Mouse (Mus musculus) embryonic facial prominence, embryonic 10.5 days (tissue): ENCODE data around the gene Htr6. TPM values are rescaled to one million over a fixed set of nuclear protein-coding genes. Genes with fewer than 3 reads are reported as not detected.

ENCODE experiments used
- DNase-seq: peaks from one replicate; pipeline ENCODE4 v3.0.0-alpha.2; 2017; ENCODE audit warnings: low spot score
- H3K27ac ChIP-seq: fragments of 300-500 bp; sonication (generic); replicated peaks from 2 replicates; pipeline ENCODE4 v1.5.1; 2016; ENCODE audit warnings: mild to moderate bottlenecking
- H3K27me3 ChIP-seq: fragments of 300-500 bp; sonication (generic); replicated peaks from 2 replicates; pipeline ENCODE4 v1.6.1; 2016; ENCODE audit warnings: low read depth, mild to moderate bottlenecking; ENCODE audit not compliant: poor library complexity, severe bottlenecking
- H3K36me3 ChIP-seq: fragments of 300-500 bp; sonication (generic); replicated peaks from 2 replicates; pipeline ENCODE4 v1.6.1; 2016; ENCODE audit warnings: mild to moderate bottlenecking, moderate library complexity
- H3K4me1 ChIP-seq: fragments of 300-500 bp; sonication (generic); 2 replicates; pipeline ENCODE4 v1.6.1; 2016
- H3K4me3 ChIP-seq: fragments of 300-500 bp; sonication (generic); 2 replicates; pipeline ENCODE4 v1.5.1; 2016; ENCODE audit warnings: mild to moderate bottlenecking, moderate library complexity
- H3K9me3 ChIP-seq: fragments of 300-500 bp; sonication (generic); 2 replicates; pipeline ENCODE4 v1.6.1; 2016; ENCODE audit warnings: mild to moderate bottlenecking
- WGBS: fragments of 180-500 bp; shearing (Covaris S2); methylation state at CpG from one replicate; pipeline ENCODE4 v1.1.7; 2016; 5-methylcytosine and 5-hydroxymethylcytosine counted together
- polyA plus RNA-seq: library from polyadenylated mRNA; unstranded; fragments of >200 nt; fragmentation: Nextera tagmentation; extraction: Ambion mirVana; gene quantifications from 2 replicates; pipeline ENCODE4 v1.2.1, GENCODE M21; 2016

The Htr6 gene
- polyA plus RNA-seq, 1 experiment from 2014 or later, result 0.26 TPM

- Histone ChIP-seq H3K36me3 (no peaks in the 10 kb centered on the region), H3K27me3 (no peaks in the 10 kb centered on the region), H3K4me1 (no peaks in the 10 kb centered on the region), H3K27ac (no peak overlapping the region), H3K4me3 (no peak overlapping the region), H3K9me3 (0 out of 2 replicates have a peak, but pooled peaks cover 4% of the 10 kb centered on the region)
- WGBS, result 90% methylated on average over 14 of the region's 14 CpGs
- DNase-seq, result no peak
Observed at GRCm38 (mm10) chr4:139018388-139018787, 57.0 kb downstream of the Htr6 start.

- H3K4me3 ChIP-seq, result no peak overlapping the region
- WGBS, result 78% methylated on average over 6 of the region's 6 CpGs
- H3K9me3 ChIP-seq, result 0 out of 2 replicates have a peak, but pooled peaks cover 4% of the 10 kb centered on the region
- H3K36me3 ChIP-seq, result no peaks in the 10 kb centered on the region
- no peak for DNase-seq
- no peaks in the 10 kb centered on the region for H3K27me3 ChIP-seq
- no peak overlapping the region for H3K27ac ChIP-seq
- H3K4me1 ChIP-seq, result no peaks in the 10 kb centered on the region
Observed at GRCm38 (mm10) chr4:139014793-139015192, 60.6 kb downstream of the Htr6 start.

GRCm38 (mm10) chr4:139013281-139013680 is 62.1 kb downstream of the Htr6 start:
- H3K36me3 ChIP-seq, result no peaks in the 10 kb centered on the region
- H3K4me3 ChIP-seq, result no peak overlapping the region
- H3K27ac ChIP-seq, result no peak overlapping the region
- H3K9me3 ChIP-seq, result 0 out of 2 replicates have a peak, but pooled peaks cover 4% of the 10 kb centered on the region
- DNase-seq, result no peak
- H3K27me3 ChIP-seq, result no peaks in the 10 kb centered on the region
- peaks cover 2% of the 10 kb centered on the region; the same call in 1 of the 2 replicates for H3K4me1 ChIP-seq
- 92% methylated on average over 11 of the region's 11 CpGs for WGBS

GRCm38 (mm10) chr4:139011201-139011702 is 64.1 kb downstream of the Htr6 start:
- WGBS, result 95% methylated on average over 13 of the region's 13 CpGs
- no peak for DNase-seq

More at GRCm38 (mm10) chr4:139011201-139011702, 64.1 kb downstream of the Htr6 start:
- Histone ChIP-seq H3K27me3 (no peaks in the 10 kb centered on the region), H3K9me3 (0 out of 2 replicates have a peak, but pooled peaks cover 4% of the 10 kb centered on the region), H3K36me3 (no peaks in the 10 kb centered on the region), H3K4me3 (no peak overlapping the region), H3K27ac (no peak overlapping the region), H3K4me1 (peaks cover 15% of the 10 kb centered on the region)

Other genes starting within 250 kb of the Htr6 start
- gene Pla2g5, start 212.1 kb downstream of the Htr6 start, polyA plus RNA-seq, result 0.34 and 0.60 TPM in 2 replicates
- not detected in 2 replicates for gene Gm13030, start 201.6 kb downstream of the Htr6 start, polyA plus RNA-seq
- gene Pla2g2e, start 197.6 kb downstream of the Htr6 start, polyA plus RNA-seq, result not detected in 2 replicates
- 3.8 and 4.9 TPM in 2 replicates for gene Otud3, start 161.6 kb downstream of the Htr6 start, polyA plus RNA-seq
- not detected in 2 replicates for gene Rnf186, start 108.5 kb downstream of the Htr6 start, polyA plus RNA-seq
- gene Tmco4, start 102.7 kb downstream of the Htr6 start, polyA plus RNA-seq, result 1.1 and 1.6 TPM in 2 replicates
- gene Nbl1, start 17.4 kb upstream of the Htr6 start, polyA plus RNA-seq, result 51.7 and 80.8 TPM in 2 replicates
- 431 and 444 TPM in 2 replicates for gene Minos1, start 55.5 kb upstream of the Htr6 start, polyA plus RNA-seq
- gene Capzb, start 117.3 kb upstream of the Htr6 start, polyA plus RNA-seq, result 388 and 409 TPM in 2 replicates
- gene Pqlc2, start 235.1 kb upstream of the Htr6 start, polyA plus RNA-seq, result 17.5 and 17.7 TPM in 2 replicates
- gene Akr7a5, start 235.2 kb upstream of the Htr6 start, polyA plus RNA-seq, result 141 and 158 TPM in 2 replicates